In genomic region chr17:23676473-23677031, GRCm38 (mm10) we compare ENCODE assay signal across 9 mouse cellular contexts. TPM values are rescaled to one million over a fixed set of nuclear protein-coding genes. Genes with fewer than 3 reads are reported as not detected.
A peak's percentile ranks its signal among the peaks of the same experiment; 100 is the strongest.
DNase-seq lines count a peak whose midpoint lies in the region; ATAC-seq and TF ChIP-seq lines count a peak whose summit lies in the region.
"Had no signal": no experiment of that assay in that cellular context is flagged by ENCODE, and none has a peak within 500 bp of the region (broad histone marks: within the 10 kb centered on the region; RNA-seq: fewer than 3 reads in every experiment).

No protein-coding gene starts in this region.

- peak overlapping the region; percentile 97 for H3K4me2 ChIP-seq in intestine, embryonic 16.5 days (ENCODE audit: low read depth, low read length)

- no peaks in the 10 kb centered on the region for H3K36me3 ChIP-seq in spleen, adult 2 months (ENCODE audit: control insufficient read depth, insufficient read depth, low read length)
- H3K36me3 ChIP-seq in intestine, embryonic 16.5 days (ENCODE audit: control insufficient read depth, insufficient read depth, low read length): no peaks in the 10 kb centered on the region

- H3K27ac ChIP-seq in spleen, adult 2 months (ENCODE audit: insufficient read depth, low read length): no peak overlapping the region
- H3K27ac ChIP-seq in cerebellum, adult 2 months (ENCODE audit: insufficient read depth, low read length): peak overlapping the region; percentile 60
- H3K27ac ChIP-seq in intestine, embryonic 16.5 days (ENCODE audit: low read length): peak overlapping the region; percentile 71

- peaks cover 8% of the 10 kb centered on the region for H3K27me3 ChIP-seq in spleen, adult 2 months (ENCODE audit: control insufficient read depth, insufficient read depth, low read length)
- H3K27me3 ChIP-seq in cerebellum, adult 2 months (ENCODE audit: control insufficient read depth, insufficient read depth, low read length): no peaks in the 10 kb centered on the region
- H3K27me3 ChIP-seq in intestine, embryonic 16.5 days (replicated peaks; ENCODE audit: control insufficient read depth, insufficient read depth, low read length): peaks cover 22% of the 10 kb centered on the region; the same call in 1 of the 2 replicates

- no peak for ATAC-seq in intestine, embryonic 16.5 days

- TF ChIP-seq POLR2A in spleen, adult 2 months (IDR thresholded peaks at IDR 0.05; ENCODE audit: low read depth, low read length): no peak
- no peak for TF ChIP-seq POLR2A in cerebellum, adult 2 months (IDR thresholded peaks at IDR 0.05; ENCODE audit: borderline replicate concordance, insufficient read depth, low read length)

- no peak for TF ChIP-seq CTCF in spleen, adult 2 months (IDR thresholded peaks at IDR 0.05; ENCODE audit: extremely low read depth, insufficient read depth, insufficient read length, insufficient replicate concordance)
- TF ChIP-seq CTCF in cerebellum, adult 2 months (IDR thresholded peaks at IDR 0.05; ENCODE audit: borderline replicate concordance, insufficient read depth, low read depth, low read length): no peak

- peak overlapping the region; percentile 76 for H3K4me3 ChIP-seq in spleen, adult 2 months (ENCODE audit: extremely low read depth, insufficient read depth, insufficient read length)
- H3K4me3 ChIP-seq in cerebellum, adult 2 months (replicated peaks; ENCODE audit: insufficient read depth, low read depth, low read length): peak overlapping the region; percentile 67
- peak overlapping the region; percentile 69 for H3K4me3 ChIP-seq in intestine, embryonic 16.5 days (ENCODE audit: low read length)

- peaks cover 13% of the 10 kb centered on the region for H3K4me1 ChIP-seq in spleen, adult 2 months (ENCODE audit: control insufficient read depth, insufficient read depth, insufficient read length)
- H3K4me1 ChIP-seq in cerebellum, adult 2 months (ENCODE audit: control insufficient read depth, insufficient read depth, low read length): no peaks in the 10 kb centered on the region; the same call in none of the 2 replicates
- H3K4me1 ChIP-seq in intestine, embryonic 16.5 days (ENCODE audit: control insufficient read depth, insufficient read depth, low read length): peaks cover 40% of the 10 kb centered on the region

- no peak for DNase-seq in spleen, adult 2 months (ENCODE audit: low read depth in 1 of 2, low spot score in 2 of 2)
- DNase-seq in spleen, postnatal 10 days (ENCODE audit: low spot score in 2 of 2): no peak
- DNase-seq in cerebellum, adult 2 months: peak; percentile 77 to 78
- peak; percentile 42 for DNase-seq in gastrocnemius, postnatal 25 days
- DNase-seq in lung, postnatal 10 days: peak; percentile 63
- peak; percentile 84 for DNase-seq in testis, postnatal 10 days (ENCODE audit: low spot score)
- no peak for DNase-seq in layer of hippocampus, postnatal 25 days (ENCODE audit: extremely low spot score in 1 of 2, low spot score in 1 of 2)

- no peaks in the 10 kb centered on the region for H3K9me3 ChIP-seq in intestine, embryonic 16.5 days (ENCODE audit: control insufficient read depth, low read length)

- under 1% methylated on average over 37 of the region's 37 CpGs for WGBS in spleen, adult 2 months
- under 1% methylated on average over 37 of the region's 37 CpGs for WGBS in cerebellum, adult 2 months
- WGBS in intestine, embryonic 16.5 days: 2% methylated on average over 37 of the region's 37 CpGs

- H3K9ac ChIP-seq in intestine, embryonic 16.5 days (ENCODE audit: low read depth, low read length): peak overlapping the region; percentile 71

RNA-seq across cellular contexts. Expression of gene Tnfrsf12a, which starts 0.7 kb away (rescaled TPM):
- polyA plus RNA-seq in spleen, adult 2 months (2012; rRNA removed): 3.8 and 4.9 TPM in 2 replicates
- polyA plus RNA-seq in cerebellum, adult 2 months (2012; rRNA removed): 29.1 and 31.3 TPM in 2 replicates
- 10 to 100 TPM; 46.1 to 61.5 TPM for total RNA-seq in gastrocnemius, postnatal 25 days (2021)
- polyA plus RNA-seq in intestine, embryonic 16.5 days (2015; fragmentation: Nextera tagmentation; extraction: Ambion mirVana): 19.3 and 22.8 TPM in 2 replicates
- 1 to 10 TPM; 5.8 to 8.8 TPM for total RNA-seq in layer of hippocampus, postnatal 25 days (2021)

RNA-seq across cellular contexts. Expression of gene Cldn6, which starts 2.5 kb away (rescaled TPM):
- polyA plus RNA-seq in spleen, adult 2 months (2012; rRNA removed): 0.18 and 0.32 TPM in 2 replicates
- 0.11 and 0.13 TPM in 2 replicates for polyA plus RNA-seq in cerebellum, adult 2 months (2012; rRNA removed)
- not detected for total RNA-seq in gastrocnemius, postnatal 25 days (2021)
- polyA plus RNA-seq in intestine, embryonic 16.5 days (2015; fragmentation: Nextera tagmentation; extraction: Ambion mirVana): 18.9 and 23.3 TPM in 2 replicates
- not detected for total RNA-seq in layer of hippocampus, postnatal 25 days (2021)
- total RNA-seq: common myeloid progenitor, adult 5-6 weeks had no signal

RNA-seq across cellular contexts. Expression of gene Thoc6, which starts 2.9 kb away (rescaled TPM):
- 24.8 and 31.1 TPM in 2 replicates for polyA plus RNA-seq in spleen, adult 2 months (2012; rRNA removed)
- 16.1 and 17.1 TPM in 2 replicates for polyA plus RNA-seq in cerebellum, adult 2 months (2012; rRNA removed)
- 10 to 100 TPM in 1 of 2 experiments, 1 to 10 TPM in 1; 9.3 to 10.8 TPM for total RNA-seq in gastrocnemius, postnatal 25 days (2021)
- 42.4 and 46.1 TPM in 2 replicates for polyA plus RNA-seq in intestine, embryonic 16.5 days (2015; fragmentation: Nextera tagmentation; extraction: Ambion mirVana)
- 10 to 100 TPM in 1 of 2 experiments, 1 to 10 TPM in 1; 9.0 to 10.1 TPM for total RNA-seq in layer of hippocampus, postnatal 25 days (2021)

RNA-seq across cellular contexts. Expression of gene Hcfc1r1, which starts 3.2 kb away (rescaled TPM):
- polyA plus RNA-seq in spleen, adult 2 months (2012; rRNA removed): 75.0 and 90.8 TPM in 2 replicates
- 173 and 179 TPM in 2 replicates for polyA plus RNA-seq in cerebellum, adult 2 months (2012; rRNA removed)
- 100 to 1,000 TPM; 123 to 156 TPM for total RNA-seq in gastrocnemius, postnatal 25 days (2021)
- 81.0 and 87.3 TPM in 2 replicates for polyA plus RNA-seq in intestine, embryonic 16.5 days (2015; fragmentation: Nextera tagmentation; extraction: Ambion mirVana)
- total RNA-seq in layer of hippocampus, postnatal 25 days (2021): 100 to 1,000 TPM; 119 to 129 TPM

RNA-seq across cellular contexts. Expression of gene Cldn9, which starts 7.3 kb away (rescaled TPM):
- polyA plus RNA-seq in spleen, adult 2 months (2012; rRNA removed): 0.15 and 0.19 TPM in 2 replicates
- polyA plus RNA-seq in cerebellum, adult 2 months (2012; rRNA removed): 0.52 and 0.79 TPM in 2 replicates
- under 1 TPM in 1 of 2 experiments, not detected in 1; 0.19 TPM for total RNA-seq in gastrocnemius, postnatal 25 days (2021)
- polyA plus RNA-seq in intestine, embryonic 16.5 days (2015; fragmentation: Nextera tagmentation; extraction: Ambion mirVana): 1.8 and 1.9 TPM in 2 replicates
- not detected for total RNA-seq in layer of hippocampus, postnatal 25 days (2021)
- total RNA-seq: common myeloid progenitor, adult 5-6 weeks had no signal

Comparison
In these comparisons a context has a peak if more than half of its experiments do, and no peak if none do; other contexts are left out.
1. DNase-seq: peak in cerebellum, adult 2 months (2 of 2), gastrocnemius, postnatal 25 days (single experiment), lung, postnatal 10 days (single experiment) and testis, postnatal 10 days (single experiment); none in spleen, adult 2 months (0 of 2), spleen, postnatal 10 days (0 of 2) and layer of hippocampus, postnatal 25 days (0 of 2).
2. RNA of gene Cldn6, which starts 2.5 kb away (polyA plus RNA-seq): 18.9 to 23.3 TPM in intestine, embryonic 16.5 days; 0.18 to 0.32 TPM in spleen, adult 2 months and 0.11 to 0.13 TPM in cerebellum, adult 2 months; every median in the first group is over 10 times any median in the second.
3. Peak in every context shown above with its lines, with median percentiles within 50 percentile points of each other: H3K4me3 ChIP-seq.